Mouse (Mus musculus) olfactory bulb, adult 2 months (tissue): ENCODE results near the gene Map1lc3a.

Source experiments
- CTCF ChIP-seq: fragments of 200-500 bp; IDR thresholded peaks from 2 replicates; pipeline ENCODE4 v1.5.1; 2012; ENCODE audit warnings: low read depth, mild to moderate bottlenecking, low read length, moderate library complexity; ENCODE audit not compliant: insufficient read depth
- POLR2A ChIP-seq: fragments of 200-500 bp; IDR thresholded peaks from 2 replicates; pipeline ENCODE4 v1.6.1; 2012; ENCODE audit warnings: mild to moderate bottlenecking, low read depth, low read length, moderate library complexity; ENCODE audit not compliant: insufficient read depth

DNA sequence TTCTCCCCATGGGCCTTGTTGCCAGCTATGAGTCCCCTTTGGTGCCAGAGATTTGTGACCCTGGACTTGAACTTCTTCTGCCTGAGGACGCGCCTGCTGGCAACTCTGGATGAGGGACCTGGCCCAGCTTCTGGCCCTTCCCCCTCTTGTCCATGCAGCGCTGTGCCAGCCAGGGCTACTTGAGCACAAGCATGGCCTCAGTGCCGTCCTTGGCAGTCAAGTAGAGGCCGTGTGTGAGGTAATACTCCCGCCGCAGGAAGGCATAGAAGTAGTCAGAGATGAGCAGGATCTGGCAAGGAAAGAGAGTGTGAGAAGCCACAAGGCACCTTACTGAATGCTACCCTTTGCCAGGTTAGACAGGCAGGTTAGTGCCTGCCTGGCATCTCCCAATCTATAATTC lies 2.3 kb downstream of the Map1lc3a start:
- TF ChIP-seq CTCF (no peak), POLR2A (no peak)
